Mouse (Mus musculus): ENCODE measurements at regions not wholly inside any gene's neighbourhood (a gene's known extent, or its start where the extent isn't known, plus 50 kb on each side); places are given as distances from the start of the nearest gene placed in this dataset.

DNA sequence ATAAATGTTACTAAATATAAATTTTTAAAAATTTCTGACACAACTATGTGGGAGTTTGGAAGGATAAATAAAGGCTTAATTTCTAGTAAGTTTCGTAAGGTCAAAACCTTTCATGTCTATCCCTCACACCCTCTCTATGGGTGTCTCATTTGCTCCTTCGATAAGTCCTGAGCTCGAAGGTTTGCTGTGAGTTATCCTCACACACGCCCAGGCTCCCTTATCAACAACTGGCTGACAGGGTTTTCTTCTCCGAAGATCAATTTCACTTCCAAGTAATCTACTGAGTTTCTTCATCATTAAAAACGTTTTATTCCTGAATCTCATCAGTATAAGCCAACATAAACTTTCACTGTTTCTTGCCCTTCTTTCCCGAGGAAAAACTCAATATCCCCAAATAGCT is 416.0 kb upstream of the Nudt12 start:
- H3K27me3 ChIP-seq (ENCODE audit: low read depth, poor library complexity, severe bottlenecking): no peaks in the 10 kb centered on the region
- no peaks in the 10 kb centered on the region for H3K9me3 ChIP-seq (replicated peaks)
- WGBS: 74% methylated on average over 7 of the region's 7 CpGs
- no peaks in the 10 kb centered on the region for H3K36me3 ChIP-seq
- H3K4me3 ChIP-seq: no peak overlapping the region
- no peak overlapping the region for H3K27ac ChIP-seq (replicated peaks)
- DNase-seq (ENCODE audit: low spot score): no peak
- H3K4me1 ChIP-seq: no peaks in the 10 kb centered on the region

DNA sequence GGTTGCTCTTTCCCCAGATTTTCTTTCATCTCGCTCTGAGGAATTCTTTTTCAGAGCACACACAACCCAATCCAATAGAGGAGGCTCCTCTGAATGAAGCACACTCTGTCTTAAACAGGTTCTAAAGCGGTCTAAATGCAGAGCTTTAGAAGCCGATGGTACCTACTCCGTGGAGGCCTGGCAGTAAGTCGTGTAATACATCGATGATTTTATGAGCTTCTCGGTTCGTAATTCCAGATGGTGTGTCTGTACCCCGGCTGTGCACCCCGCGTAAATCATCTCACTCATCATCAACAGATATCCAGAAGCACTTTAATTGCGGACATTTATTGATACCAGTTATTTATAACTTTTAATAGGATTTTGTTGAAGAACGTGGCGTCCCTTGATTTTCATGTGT is 408.3 kb upstream of the Nudt12 start:
- Histone ChIP-seq H3K27ac (replicated peaks) (no peak overlapping the region), H3K27me3 (ENCODE audit: low read depth, poor library complexity, severe bottlenecking) (no peaks in the 10 kb centered on the region), H3K4me3 (no peak overlapping the region), H3K9me3 (replicated peaks) (no peaks in the 10 kb centered on the region), H3K4me1 (no peaks in the 10 kb centered on the region), H3K36me3 (no peaks in the 10 kb centered on the region)
- DNase-seq (ENCODE audit: low spot score): no peak
- 91% methylated on average over 14 of the region's 14 CpGs for WGBS

DNA sequence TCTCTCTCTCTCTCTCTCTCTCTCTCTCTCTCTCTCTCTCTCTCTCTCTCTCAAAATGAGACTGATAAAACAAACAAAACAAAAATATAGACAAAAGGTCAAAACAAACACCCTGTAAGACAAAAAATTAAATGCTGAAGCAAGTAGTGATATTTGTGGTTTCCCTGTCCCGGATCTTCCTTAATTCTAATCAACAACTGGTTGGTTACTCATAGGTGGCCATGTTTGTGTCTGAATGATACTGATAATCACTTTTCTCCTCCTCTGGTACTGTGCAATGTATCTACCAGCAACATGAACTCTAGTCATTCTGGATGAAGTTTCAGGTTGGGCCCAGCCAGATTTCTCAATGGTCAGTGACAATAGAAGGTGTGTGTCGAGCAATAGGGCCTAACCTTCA is 396.1 kb upstream of the Nudt12 start:
- H3K27ac ChIP-seq (replicated peaks): no peak overlapping the region
- no peaks in the 10 kb centered on the region for H3K36me3 ChIP-seq
- H3K4me1 ChIP-seq: no peaks in the 10 kb centered on the region
- H3K4me3 ChIP-seq: no peak overlapping the region
- no peaks in the 10 kb centered on the region for H3K9me3 ChIP-seq (replicated peaks)
- 88% methylated on average over 2 of the region's 2 CpGs for WGBS
- no peak for DNase-seq (ENCODE audit: low spot score)
- no peaks in the 10 kb centered on the region for H3K27me3 ChIP-seq (ENCODE audit: low read depth, poor library complexity, severe bottlenecking)

DNA sequence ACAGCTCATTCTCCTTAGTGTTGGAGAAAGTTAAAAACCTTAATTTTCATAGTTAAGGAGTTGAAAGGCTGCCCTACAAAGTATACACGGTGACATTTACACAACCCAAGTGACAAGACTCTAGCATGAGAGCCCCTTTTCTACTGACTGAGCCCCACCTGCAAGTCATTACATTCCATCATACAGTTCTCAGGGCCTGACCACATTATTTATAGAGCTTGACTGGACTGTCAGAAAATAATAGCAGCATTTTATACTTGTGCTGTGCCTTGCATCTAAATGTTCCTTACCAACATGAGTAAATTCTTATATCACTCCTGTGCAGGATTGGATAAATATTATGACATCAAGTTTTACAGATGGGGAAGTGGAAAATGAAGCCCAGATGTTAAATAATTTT is 391.4 kb upstream of the Nudt12 start:
- H3K4me3 ChIP-seq: no peak overlapping the region
- 81% methylated on average over 1 of the region's 1 CpGs for WGBS
- no peaks in the 10 kb centered on the region for H3K9me3 ChIP-seq (replicated peaks)
- no peaks in the 10 kb centered on the region for H3K36me3 ChIP-seq
- DNase-seq (ENCODE audit: low spot score): no peak
- no peaks in the 10 kb centered on the region for H3K27me3 ChIP-seq (ENCODE audit: low read depth, poor library complexity, severe bottlenecking)
- H3K27ac ChIP-seq (replicated peaks): no peak overlapping the region
- no peaks in the 10 kb centered on the region for H3K4me1 ChIP-seq

DNA sequence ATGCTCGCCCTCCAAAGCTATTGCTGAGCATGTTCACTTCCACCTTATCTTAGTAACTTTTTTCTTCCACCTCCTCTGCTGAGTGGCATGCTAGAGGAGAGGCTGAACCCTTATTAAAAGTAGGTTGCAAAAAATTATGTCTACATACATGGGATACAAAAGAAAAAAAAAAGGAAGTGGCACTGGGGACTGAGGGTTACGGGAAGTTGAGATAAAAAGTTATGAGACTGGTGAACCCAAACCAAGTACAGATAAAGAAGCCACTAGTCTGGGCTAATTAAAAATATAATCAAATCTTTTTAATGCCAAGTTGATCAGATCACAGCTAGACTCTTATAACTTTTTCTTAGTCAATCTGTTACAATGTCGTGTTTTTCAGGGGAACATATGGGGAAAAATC is 384.2 kb upstream of the Nudt12 start:
- no peak overlapping the region for H3K4me3 ChIP-seq
- no peaks in the 10 kb centered on the region for H3K9me3 ChIP-seq (replicated peaks)
- no peak for DNase-seq (ENCODE audit: low spot score)
- 87% methylated on average over 3 of the region's 3 CpGs for WGBS
- H3K27ac ChIP-seq (replicated peaks): no peak overlapping the region
- H3K27me3 ChIP-seq (ENCODE audit: low read depth, poor library complexity, severe bottlenecking): no peaks in the 10 kb centered on the region
- no peaks in the 10 kb centered on the region for H3K4me1 ChIP-seq
- no peaks in the 10 kb centered on the region for H3K36me3 ChIP-seq

DNA sequence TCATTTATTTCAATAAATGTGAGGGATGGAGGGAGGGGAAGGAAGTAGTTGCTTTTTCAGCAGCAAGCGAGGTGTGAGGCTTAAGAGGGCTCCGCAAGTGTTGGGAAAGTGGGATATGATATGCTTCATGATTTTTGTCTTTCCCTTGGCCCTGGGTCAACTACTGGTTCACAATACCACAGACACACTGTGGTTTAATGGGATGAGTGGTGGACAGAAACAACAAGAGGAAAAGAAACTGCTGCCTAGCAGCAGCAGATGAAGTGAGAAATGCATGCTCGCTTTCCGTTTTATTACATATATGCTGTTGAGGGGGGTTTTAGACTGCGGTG is 369.9 kb upstream of the Nudt12 start:
- Histone ChIP-seq H3K4me1 (no peaks in the 10 kb centered on the region), H3K9me3 (replicated peaks) (no peaks in the 10 kb centered on the region)
- whole genome bisulfite sequencing: 88% methylated on average over 5 of the region's 5 CpGs

DNA sequence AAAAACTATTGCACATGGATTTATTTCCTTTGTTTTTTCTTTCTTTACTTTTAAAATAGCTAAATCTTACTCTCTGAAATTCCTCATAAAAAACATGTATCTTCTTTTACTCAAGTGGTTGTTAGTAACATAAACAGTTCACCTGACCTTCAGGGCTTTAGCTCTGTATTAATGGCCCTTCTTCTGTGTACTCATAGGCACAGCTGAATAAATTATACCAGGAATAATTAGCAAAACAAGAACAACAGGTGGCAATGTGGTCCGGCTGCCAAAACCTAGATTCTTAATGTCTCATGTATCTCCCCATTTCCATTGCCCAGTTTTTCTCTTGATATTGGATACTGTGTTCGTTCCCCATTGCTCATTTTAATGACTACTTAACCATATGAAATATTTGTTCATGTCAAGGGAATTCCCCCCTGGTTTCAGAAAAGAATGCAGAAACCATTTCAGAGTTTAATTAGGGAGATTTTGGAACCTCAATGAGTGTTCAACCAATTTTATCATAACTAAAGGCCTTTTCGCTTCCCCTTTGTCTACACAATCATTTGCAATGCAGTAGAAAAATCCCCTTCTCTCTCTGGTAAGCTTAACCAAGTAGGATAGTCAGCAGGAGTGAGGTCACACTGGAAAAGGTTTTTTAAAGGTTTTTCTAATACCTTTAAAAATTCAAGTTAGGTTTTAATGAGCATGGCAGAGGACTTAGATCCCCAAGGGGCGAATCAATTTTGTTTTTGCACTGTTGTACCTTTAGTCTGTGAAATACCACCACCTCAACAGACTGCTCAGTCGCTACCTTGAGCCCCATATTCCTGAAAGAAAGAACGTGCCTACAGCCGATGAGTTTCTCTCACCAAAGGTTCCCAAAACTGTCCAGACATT is 369.3 kb upstream of the Nudt12 start:
- Histone ChIP-seq H3K36me3 (no peaks in the 10 kb centered on the region), H3K4me1 (no peaks in the 10 kb centered on the region), H3K27me3 (ENCODE audit: low read depth, poor library complexity, severe bottlenecking) (no peaks in the 10 kb centered on the region), H3K4me3 (no peak overlapping the region), H3K27ac (replicated peaks) (no peak overlapping the region), H3K9me3 (replicated peaks) (no peaks in the 10 kb centered on the region)
- DNase-seq (ENCODE audit: low spot score): no peak
- 81% methylated on average over 7 of the region's 7 CpGs for WGBS

More for the DNA sequence above, 369.9 kb upstream of the Nudt12 start:
- Histone ChIP-seq H3K36me3 (no peaks in the 10 kb centered on the region), H3K27ac (replicated peaks) (no peak overlapping the region), H3K27me3 (ENCODE audit: low read depth, poor library complexity, severe bottlenecking) (no peaks in the 10 kb centered on the region), H3K4me3 (no peak overlapping the region)
- no peak for DNase-seq (ENCODE audit: low spot score)

DNA sequence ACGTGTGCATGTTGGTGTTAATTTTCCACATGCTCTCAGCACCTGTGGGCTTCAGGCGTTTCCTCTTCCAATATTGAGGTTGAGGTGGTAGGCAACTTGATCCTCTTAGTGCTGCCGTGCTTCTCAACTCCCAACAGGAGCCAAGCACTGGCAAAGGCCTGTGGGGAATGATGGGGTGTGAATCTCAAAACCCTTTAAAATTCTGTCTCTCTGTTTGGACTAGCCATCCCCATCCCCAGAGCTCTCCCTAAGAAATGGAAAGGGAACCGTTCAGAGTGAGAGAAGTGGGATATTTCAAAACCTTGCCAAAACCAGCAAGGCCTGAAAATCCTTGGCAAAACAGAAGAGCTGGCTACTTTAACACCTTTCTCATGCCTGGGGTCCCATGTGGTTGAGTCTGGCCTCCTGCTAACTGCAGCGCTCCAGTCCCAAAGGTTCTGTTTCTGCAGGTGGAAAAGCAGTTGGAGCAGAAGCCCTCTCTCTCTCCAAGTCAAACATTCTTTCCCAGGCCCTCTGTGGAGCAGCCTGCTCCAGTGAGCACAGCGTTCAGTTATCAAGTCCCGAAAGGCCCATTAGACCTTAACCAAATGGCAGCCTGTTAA is 360.4 kb upstream of the Nudt12 start:
- 70% methylated on average over 7 of the region's 7 CpGs for WGBS
- H3K9me3 ChIP-seq (replicated peaks): no peaks in the 10 kb centered on the region
- H3K27me3 ChIP-seq (ENCODE audit: low read depth, poor library complexity, severe bottlenecking): no peaks in the 10 kb centered on the region
- no peak for DNase-seq (ENCODE audit: low spot score)
- H3K36me3 ChIP-seq: no peaks in the 10 kb centered on the region
- H3K27ac ChIP-seq (replicated peaks): no peak overlapping the region
- H3K4me1 ChIP-seq: no peaks in the 10 kb centered on the region
- H3K4me3 ChIP-seq: no peak overlapping the region

DNA sequence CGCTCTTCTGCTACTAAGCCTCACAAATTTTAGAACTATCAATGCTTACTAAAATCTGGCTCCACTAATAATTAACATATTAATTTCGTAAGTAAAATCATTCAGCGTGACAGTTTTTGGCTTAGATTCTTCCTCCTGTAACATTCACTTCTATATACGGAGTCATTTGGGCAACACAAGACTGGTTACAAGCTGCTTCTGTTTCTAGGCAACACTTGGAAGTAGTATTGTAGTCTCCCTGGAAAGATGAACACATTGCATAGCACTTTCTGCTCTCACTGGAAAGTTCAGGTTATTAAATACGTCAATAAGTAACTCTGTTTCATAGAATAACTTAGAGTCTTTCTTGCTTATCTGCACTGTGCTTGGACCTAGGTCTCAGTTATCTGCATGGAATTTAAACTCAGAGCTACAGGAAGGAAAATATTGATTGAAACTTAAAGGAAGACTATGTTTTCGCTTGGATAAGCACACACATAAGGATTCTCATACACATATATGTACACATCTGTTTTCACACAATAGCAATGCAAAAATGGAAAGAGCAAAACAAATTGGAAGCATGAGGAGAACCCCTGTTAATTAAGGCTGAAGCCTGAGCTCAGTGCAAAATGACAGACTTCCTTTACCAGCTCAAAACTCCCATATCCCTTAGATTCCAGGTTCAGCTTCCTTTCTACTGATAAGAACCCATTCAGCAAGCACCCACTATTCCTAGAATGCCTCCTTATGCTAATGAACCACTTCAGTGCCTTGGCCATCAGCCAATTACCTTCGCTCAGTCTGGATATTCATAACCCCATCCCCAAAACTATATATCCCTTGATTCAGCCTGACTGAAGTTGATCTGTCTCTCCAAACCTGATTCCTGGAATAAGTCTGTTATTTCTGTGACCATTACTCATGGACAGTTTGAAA is 356.7 kb upstream of the Nudt12 start:
- Histone ChIP-seq H3K36me3 (no peaks in the 10 kb centered on the region), H3K9me3 (replicated peaks) (no peaks in the 10 kb centered on the region), H3K27ac (replicated peaks) (no peak overlapping the region), H3K27me3 (ENCODE audit: low read depth, poor library complexity, severe bottlenecking) (no peaks in the 10 kb centered on the region), H3K4me1 (no peaks in the 10 kb centered on the region), H3K4me3 (no peak overlapping the region)
- WGBS: 87% methylated on average over 7 of the region's 7 CpGs
- DNase-seq (ENCODE audit: low spot score): no peak

DNA sequence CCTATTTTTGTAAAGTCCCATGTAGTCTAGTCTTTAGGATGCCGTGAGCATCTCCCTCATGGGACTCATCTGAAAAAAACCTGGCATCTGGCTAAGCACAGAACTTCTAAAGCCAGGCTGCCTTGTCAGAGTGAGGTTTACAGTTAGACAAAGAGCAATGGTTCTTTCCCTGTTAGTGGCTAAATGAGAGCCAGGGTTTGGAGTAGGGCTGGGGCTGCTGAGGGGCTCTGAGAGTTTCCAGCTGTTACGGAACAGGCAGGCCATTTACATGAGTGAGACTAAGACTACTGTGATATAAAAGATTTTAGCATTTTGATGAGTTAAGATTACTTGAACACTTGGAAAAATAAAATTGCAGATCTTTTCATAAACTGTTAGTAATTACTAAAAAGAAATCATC is 352.2 kb upstream of the Nudt12 start:
- H3K27me3 ChIP-seq (ENCODE audit: low read depth, poor library complexity, severe bottlenecking): no peaks in the 10 kb centered on the region
- no peaks in the 10 kb centered on the region for H3K9me3 ChIP-seq (replicated peaks)
- H3K4me1 ChIP-seq: peaks cover 5% of the 10 kb centered on the region; the same call in 1 of the 2 replicates
- H3K27ac ChIP-seq (replicated peaks): no peak overlapping the region
- no peak overlapping the region for H3K4me3 ChIP-seq
- DNase-seq (ENCODE audit: low spot score): no peak
- 71% methylated on average over 2 of the region's 2 CpGs for WGBS
- no peaks in the 10 kb centered on the region for H3K36me3 ChIP-seq

DNA sequence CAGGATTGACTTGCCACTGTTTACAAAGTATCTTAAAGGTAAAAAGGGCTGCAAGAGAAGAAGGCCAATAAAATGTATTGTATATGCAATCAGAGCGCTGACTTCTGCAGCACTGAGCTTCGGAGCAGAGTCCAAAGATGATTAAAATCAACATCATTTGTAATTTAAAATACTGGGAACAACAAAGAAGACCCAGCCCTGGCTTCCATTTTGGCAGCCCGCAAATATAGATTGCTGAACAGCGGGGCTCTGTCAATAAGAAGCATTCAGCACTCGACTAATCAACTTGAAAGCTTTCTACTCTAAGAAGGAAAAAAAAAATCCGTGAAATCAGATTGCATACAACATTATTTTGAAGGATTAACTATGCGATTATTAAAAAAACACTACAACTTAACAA is 348.9 kb upstream of the Nudt12 start:
- H3K4me1 ChIP-seq: peaks cover 5% of the 10 kb centered on the region; the same call in 1 of the 2 replicates
- no peak for DNase-seq (ENCODE audit: low spot score)
- H3K9me3 ChIP-seq (replicated peaks): no peaks in the 10 kb centered on the region
- H3K27ac ChIP-seq (replicated peaks): peak overlapping the region; percentile 75
- H3K27me3 ChIP-seq (ENCODE audit: low read depth, poor library complexity, severe bottlenecking): no peaks in the 10 kb centered on the region
- peak overlapping the region; percentile 18; the same call in 1 of the 2 replicates for H3K4me3 ChIP-seq
- no peaks in the 10 kb centered on the region for H3K36me3 ChIP-seq
- 47% methylated on average over 7 of the region's 7 CpGs for WGBS

DNA sequence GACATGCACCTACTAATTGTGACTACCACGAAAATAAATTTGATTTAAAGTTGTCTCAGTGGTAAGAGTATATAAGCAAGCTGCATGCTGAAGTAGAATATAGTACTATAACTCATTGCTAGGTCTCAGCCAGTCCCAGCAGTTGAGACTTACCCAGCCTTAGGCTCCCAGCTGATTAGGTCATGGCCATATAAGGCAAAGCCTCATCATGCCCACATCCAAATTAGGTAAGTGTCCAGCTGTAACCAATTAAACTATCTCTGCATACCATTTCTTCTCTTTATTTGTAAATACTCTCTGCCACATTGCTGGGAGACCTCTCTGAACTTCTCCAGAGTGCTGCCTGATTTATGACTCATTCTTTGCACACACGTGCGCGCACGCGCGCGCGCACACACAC is 347.9 kb upstream of the Nudt12 start:
- Histone ChIP-seq H3K27ac (replicated peaks) (no peak overlapping the region), H3K4me1 (peaks cover 5% of the 10 kb centered on the region; the same call in 1 of the 2 replicates), H3K27me3 (ENCODE audit: low read depth, poor library complexity, severe bottlenecking) (no peaks in the 10 kb centered on the region), H3K4me3 (no peak overlapping the region), H3K36me3 (no peaks in the 10 kb centered on the region), H3K9me3 (replicated peaks) (no peaks in the 10 kb centered on the region)
- no peak for DNase-seq (ENCODE audit: low spot score)
- 92% methylated on average over 9 of the region's 9 CpGs for WGBS

DNA sequence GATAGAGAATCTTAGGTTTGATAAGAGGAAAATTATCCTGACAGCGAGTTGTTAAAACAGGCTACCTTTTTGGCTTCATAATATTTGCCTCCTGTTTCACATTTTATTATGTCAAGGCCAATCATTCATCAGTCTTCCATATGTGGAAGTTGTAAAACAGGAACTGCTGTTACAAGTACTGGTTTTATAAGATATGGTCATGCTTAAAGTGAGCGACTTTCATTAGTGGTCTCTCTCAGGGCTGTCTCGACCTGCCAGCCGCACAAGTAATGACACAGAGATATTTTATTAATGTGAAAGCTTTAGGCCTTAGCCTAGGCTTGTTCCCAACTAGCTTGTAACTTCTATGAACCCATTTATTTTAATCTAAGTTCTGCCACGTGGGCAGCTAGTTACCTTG is 346.3 kb upstream of the Nudt12 start:
- no peak overlapping the region for H3K4me3 ChIP-seq
- H3K9me3 ChIP-seq (replicated peaks): no peaks in the 10 kb centered on the region
- no peak overlapping the region for H3K27ac ChIP-seq (replicated peaks)
- no peaks in the 10 kb centered on the region for H3K36me3 ChIP-seq
- WGBS: 88% methylated on average over 5 of the region's 5 CpGs
- no peaks in the 10 kb centered on the region for H3K27me3 ChIP-seq (ENCODE audit: low read depth, poor library complexity, severe bottlenecking)
- no peak for DNase-seq (ENCODE audit: low spot score)
- H3K4me1 ChIP-seq: peaks cover 5% of the 10 kb centered on the region; the same call in 1 of the 2 replicates
